Mouse (Mus musculus) E14TG2a.4 (cell line): ENCODE measurements around the gene Ttpal.

Experiments used
- CTCF ChIP-seq: conservative IDR thresholded peaks from 2 replicates; pipeline ENCODE4 v1.5.1; 2014; ENCODE audit warnings: low read length
- POU5F1 ChIP-seq: IDR thresholded peaks from 2 replicates; pipeline ENCODE4 v1.6.1; 2014; ENCODE audit warnings: low read length, borderline replicate concordance

- TF ChIP-seq CTCF (no peak), POU5F1 (no peak)
These were observed 41.9 kb upstream of the Ttpal start for GRCm38 (mm10) chr2:163560247-163560646.
